Mouse (Mus musculus): ENCODE measurements around the gene Fbxl2. TPM values are rescaled to one million over a fixed set of nuclear protein-coding genes. Genes with fewer than 3 reads are reported as not detected.
A peak's percentile ranks its signal among the peaks of the same experiment; 100 is the strongest.

The Fbxl2 gene
- polyA plus RNA-seq, 1 experiment from 2014 or later, result 9.0 TPM

DNA sequence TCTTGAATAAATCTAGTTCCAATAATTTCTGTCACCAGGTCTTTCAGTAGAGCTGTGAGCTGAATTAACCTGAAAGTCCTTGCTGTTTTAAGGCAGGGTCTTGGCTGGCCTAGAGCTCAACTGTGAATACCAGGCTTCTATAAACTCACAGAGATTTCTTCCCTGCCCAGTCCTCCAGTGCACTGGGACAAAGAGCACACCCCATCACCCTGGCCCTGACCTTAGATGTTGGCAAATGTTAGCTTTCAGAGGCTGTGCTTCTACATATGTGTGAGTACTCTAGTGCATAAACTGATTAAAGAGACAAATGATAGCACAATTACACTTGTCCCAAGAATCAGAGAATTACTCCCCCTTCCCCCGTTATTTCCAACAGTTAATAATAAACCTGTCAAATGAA, 116.3 kb downstream of the Fbxl2 start:
- H3K4me1 ChIP-seq (ENCODE audit: control insufficient read depth, insufficient read depth, low read length), result peaks cover 10% of the 10 kb centered on the region; the same call in 1 of the 2 replicates
- H3K4me3 ChIP-seq (ENCODE audit: low read depth, low read length), result no peak overlapping the region
- DNase-seq (ENCODE audit: low spot score) (no peak), ATAC-seq (ENCODE audit: insufficient read depth, low FRiP score, low TSS enrichment) (no peak)
- H3K36me3 ChIP-seq (ENCODE audit: control insufficient read depth, insufficient read depth, low read length), result no peaks in the 10 kb centered on the region
- no peaks in the 10 kb centered on the region for H3K27me3 ChIP-seq (ENCODE audit: control insufficient read depth, insufficient read depth, low read length)
- H3K9ac ChIP-seq (ENCODE audit: low read length), result no peak overlapping the region
- H3K27ac ChIP-seq (ENCODE audit: low read depth, low read length), result no peak overlapping the region
- H3K9me3 ChIP-seq (ENCODE audit: control insufficient read depth, low read length), result no peaks in the 10 kb centered on the region
- peak overlapping the region; percentile 40; the same call in 1 of the 2 replicates for H3K4me2 ChIP-seq (ENCODE audit: low read depth)
- 68% methylated on average over 1 of the region's 1 CpGs for WGBS

DNA sequence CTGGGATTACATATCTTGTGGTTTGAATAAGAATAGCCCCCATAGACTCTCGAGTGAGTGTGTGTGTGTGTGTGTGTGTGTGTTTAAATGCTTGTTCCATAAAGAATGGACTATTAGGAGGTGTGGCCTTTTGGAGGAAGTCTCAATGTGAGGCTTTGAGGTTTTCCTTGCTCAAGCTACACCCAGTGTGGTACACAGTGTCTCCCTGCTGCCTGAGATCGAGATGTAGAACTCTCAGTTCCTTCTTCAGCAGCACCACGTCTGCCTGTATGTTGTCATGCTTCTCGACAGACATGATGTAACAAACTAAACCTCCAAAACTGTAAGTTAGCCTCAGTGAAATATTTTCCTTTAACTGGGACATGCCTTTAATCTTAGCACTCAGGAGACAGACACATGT, 117.4 kb downstream of the Fbxl2 start:
- Histone ChIP-seq H3K36me3 (ENCODE audit: control insufficient read depth, insufficient read depth, low read length) (no peaks in the 10 kb centered on the region), H3K27me3 (ENCODE audit: control insufficient read depth, insufficient read depth, low read length) (no peaks in the 10 kb centered on the region), H3K9me3 (ENCODE audit: control insufficient read depth, low read length) (no peaks in the 10 kb centered on the region), H3K9ac (ENCODE audit: low read length) (no peak overlapping the region), H3K27ac (ENCODE audit: low read depth, low read length) (no peak overlapping the region), H3K4me1 (ENCODE audit: control insufficient read depth, insufficient read depth, low read length) (peaks cover 10% of the 10 kb centered on the region; the same call in 1 of the 2 replicates), H3K4me3 (ENCODE audit: low read depth, low read length) (no peak overlapping the region), H3K4me2 (ENCODE audit: low read depth) (no peak overlapping the region)
- WGBS, result 86% methylated on average over 4 of the region's 4 CpGs
- DNase-seq (ENCODE audit: low spot score), result no peak
- no peak for ATAC-seq (ENCODE audit: insufficient read depth, low FRiP score, low TSS enrichment)

DNA sequence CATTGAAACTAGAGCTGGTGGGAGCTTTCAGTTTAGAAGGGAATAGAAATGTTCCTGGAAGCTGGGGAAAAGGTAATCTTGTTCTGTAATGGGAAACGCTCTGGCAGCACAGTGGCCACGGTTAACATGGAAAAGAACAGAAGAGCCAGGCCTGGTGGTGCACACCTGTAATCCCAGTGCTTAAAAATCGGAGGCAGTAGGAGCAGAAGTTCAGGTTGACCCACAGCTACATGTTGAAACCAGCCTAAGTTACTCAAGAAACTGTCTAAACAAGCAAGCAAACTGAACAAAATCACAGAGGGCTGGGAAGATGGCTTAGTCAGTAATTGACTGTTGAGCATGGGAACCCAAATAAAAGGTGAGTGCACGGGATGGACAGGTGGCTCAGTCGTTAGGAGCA, 121.1 kb downstream of the Fbxl2 start:
- 91% methylated on average over 5 of the region's 5 CpGs for WGBS
- Histone ChIP-seq H3K4me1 (ENCODE audit: control insufficient read depth, insufficient read depth, low read length) (no peaks in the 10 kb centered on the region), H3K4me2 (ENCODE audit: low read depth) (no peak overlapping the region), H3K4me3 (ENCODE audit: low read depth, low read length) (no peak overlapping the region), H3K9ac (ENCODE audit: low read length) (no peak overlapping the region), H3K36me3 (ENCODE audit: control insufficient read depth, insufficient read depth, low read length) (no peaks in the 10 kb centered on the region), H3K9me3 (ENCODE audit: control insufficient read depth, low read length) (no peaks in the 10 kb centered on the region), H3K27me3 (ENCODE audit: control insufficient read depth, insufficient read depth, low read length) (no peaks in the 10 kb centered on the region), H3K27ac (ENCODE audit: low read depth, low read length) (no peak overlapping the region)
- ATAC-seq (ENCODE audit: insufficient read depth, low FRiP score, low TSS enrichment) (no peak), DNase-seq (ENCODE audit: low spot score) (no peak)

DNA sequence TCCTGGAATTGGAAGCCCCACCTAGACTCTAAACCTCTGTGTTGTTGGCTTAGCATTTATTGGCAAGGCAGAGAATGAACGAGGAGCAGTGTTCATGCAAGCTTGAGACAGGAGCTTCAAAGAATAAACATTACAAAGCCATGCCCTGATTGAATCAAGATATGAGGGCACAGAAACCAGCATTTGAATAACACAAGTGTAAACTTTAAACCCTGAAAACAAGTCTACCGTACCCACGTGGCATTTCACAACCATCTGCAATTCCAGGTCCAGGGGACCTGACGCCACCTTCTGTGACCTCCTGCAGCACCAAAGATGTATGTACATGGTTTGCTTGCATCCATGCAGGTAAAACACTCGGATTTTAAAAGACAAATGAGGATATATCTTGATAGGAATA, 123.3 kb downstream of the Fbxl2 start:
- DNase-seq (ENCODE audit: low spot score) (no peak), ATAC-seq (ENCODE audit: insufficient read depth, low FRiP score, low TSS enrichment) (no peak)
- H3K9me3 ChIP-seq (ENCODE audit: control insufficient read depth, low read length), result no peaks in the 10 kb centered on the region
- H3K4me2 ChIP-seq (ENCODE audit: low read depth), result no peak overlapping the region
- no peaks in the 10 kb centered on the region for H3K27me3 ChIP-seq (ENCODE audit: control insufficient read depth, insufficient read depth, low read length)
- H3K4me3 ChIP-seq (ENCODE audit: low read depth, low read length), result no peak overlapping the region
- WGBS, result 93% methylated on average over 5 of the region's 5 CpGs
- H3K9ac ChIP-seq (ENCODE audit: low read length), result no peak overlapping the region
- H3K36me3 ChIP-seq (ENCODE audit: control insufficient read depth, insufficient read depth, low read length), result no peaks in the 10 kb centered on the region
- no peaks in the 10 kb centered on the region for H3K4me1 ChIP-seq (ENCODE audit: control insufficient read depth, insufficient read depth, low read length)
- H3K27ac ChIP-seq (ENCODE audit: low read depth, low read length), result no peak overlapping the region

DNA sequence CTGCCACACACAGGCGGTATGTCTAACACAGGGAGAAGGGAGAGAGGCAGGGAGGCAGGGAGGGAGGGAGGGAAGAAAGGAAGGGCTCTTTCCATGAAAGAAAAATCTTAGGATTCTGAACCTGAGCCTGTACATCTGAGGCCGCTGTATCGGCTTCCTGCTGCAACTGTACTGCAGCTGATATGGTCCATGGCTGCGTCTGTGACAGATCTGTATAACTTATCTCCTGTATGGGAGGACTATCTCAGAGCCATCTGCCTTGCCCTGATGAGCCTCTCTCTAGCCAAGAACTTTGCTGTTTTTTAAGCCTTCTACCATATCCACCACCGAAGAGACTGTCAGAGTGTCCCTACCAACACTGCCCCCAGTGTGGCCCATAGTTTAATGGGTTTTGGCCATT, 130.2 kb downstream of the Fbxl2 start:
- Histone ChIP-seq H3K9ac (ENCODE audit: low read length) (no peak overlapping the region), H3K27me3 (ENCODE audit: control insufficient read depth, insufficient read depth, low read length) (no peaks in the 10 kb centered on the region), H3K4me1 (ENCODE audit: control insufficient read depth, insufficient read depth, low read length) (no peaks in the 10 kb centered on the region), H3K36me3 (ENCODE audit: control insufficient read depth, insufficient read depth, low read length) (no peaks in the 10 kb centered on the region), H3K27ac (ENCODE audit: low read depth, low read length) (no peak overlapping the region), H3K4me3 (ENCODE audit: low read depth, low read length) (no peak overlapping the region), H3K4me2 (ENCODE audit: low read depth) (no peak overlapping the region), H3K9me3 (ENCODE audit: control insufficient read depth, low read length) (no peaks in the 10 kb centered on the region)
- 90% methylated on average over 5 of the region's 5 CpGs for WGBS
- ATAC-seq (ENCODE audit: insufficient read depth, low FRiP score, low TSS enrichment) (no peak), DNase-seq (ENCODE audit: low spot score) (no peak)

Other genes starting within 250 kb of the Fbxl2 start
- gene Ubp1, start 115.3 kb downstream of the Fbxl2 start, polyA plus RNA-seq (2014; fragmentation: Nextera tagmentation; extraction: Ambion mirVana), result 50.1 and 52.9 TPM in 2 replicates
- gene Susd5, start 10.9 kb upstream of the Fbxl2 start, polyA plus RNA-seq (2014; fragmentation: Nextera tagmentation; extraction: Ambion mirVana), result 0.78 and 1.1 TPM in 2 replicates